Mouse (Mus musculus) ES-Bruce4 (cell line): ENCODE results near the gene Alox5ap.

Experiments used
- CTCF ChIP-seq: IDR thresholded peaks from one replicate; pipeline ENCODE4 v1.8.1; 2011; ENCODE audit warnings: low read depth, low read length
- EP300 ChIP-seq: IDR thresholded peaks from 2 replicates; pipeline ENCODE4 v1.6.1; 2011; ENCODE audit warnings: low read depth, low read length; ENCODE audit not compliant: insufficient read depth
- POLR2A ChIP-seq: IDR thresholded peaks from one replicate; pipeline ENCODE4 v1.8.1; 2011; ENCODE audit warnings: low read length; ENCODE audit not compliant: insufficient read depth

DNA sequence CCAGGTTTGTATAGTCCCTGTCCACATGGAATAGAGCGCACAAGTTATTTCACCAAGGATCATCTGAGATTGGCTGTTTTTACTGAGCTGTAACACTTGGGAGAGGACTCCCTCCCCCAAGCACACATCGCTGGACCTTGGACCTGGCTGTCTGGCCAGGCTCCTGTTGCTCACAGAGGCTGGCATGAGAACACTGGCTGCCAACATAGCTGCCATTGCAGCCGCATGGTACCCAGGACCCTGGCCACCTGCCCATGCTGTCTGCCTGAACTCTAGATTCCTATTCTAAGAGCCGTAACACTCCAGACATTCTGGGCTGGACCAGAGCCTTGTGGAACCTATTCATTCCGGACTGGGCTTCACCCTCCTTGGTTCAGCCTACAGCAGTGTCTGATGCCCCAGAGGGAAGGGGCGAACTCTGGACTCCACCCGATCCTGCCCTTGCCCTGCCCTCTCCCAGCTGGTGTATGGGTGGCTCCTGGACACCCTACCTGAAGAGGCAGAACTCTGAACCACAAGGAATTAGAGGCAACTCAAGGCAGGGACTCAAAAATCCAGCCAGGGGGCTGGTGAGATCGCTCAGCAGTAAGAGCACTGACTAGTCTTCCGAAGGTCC is 58.5 kb downstream of the Alox5ap start:
- TF ChIP-seq POLR2A (no peak), CTCF (no peak), EP300 (no peak)
